8 mouse cellular contexts compared by ENCODE assay signal in the genomic region with DNA sequence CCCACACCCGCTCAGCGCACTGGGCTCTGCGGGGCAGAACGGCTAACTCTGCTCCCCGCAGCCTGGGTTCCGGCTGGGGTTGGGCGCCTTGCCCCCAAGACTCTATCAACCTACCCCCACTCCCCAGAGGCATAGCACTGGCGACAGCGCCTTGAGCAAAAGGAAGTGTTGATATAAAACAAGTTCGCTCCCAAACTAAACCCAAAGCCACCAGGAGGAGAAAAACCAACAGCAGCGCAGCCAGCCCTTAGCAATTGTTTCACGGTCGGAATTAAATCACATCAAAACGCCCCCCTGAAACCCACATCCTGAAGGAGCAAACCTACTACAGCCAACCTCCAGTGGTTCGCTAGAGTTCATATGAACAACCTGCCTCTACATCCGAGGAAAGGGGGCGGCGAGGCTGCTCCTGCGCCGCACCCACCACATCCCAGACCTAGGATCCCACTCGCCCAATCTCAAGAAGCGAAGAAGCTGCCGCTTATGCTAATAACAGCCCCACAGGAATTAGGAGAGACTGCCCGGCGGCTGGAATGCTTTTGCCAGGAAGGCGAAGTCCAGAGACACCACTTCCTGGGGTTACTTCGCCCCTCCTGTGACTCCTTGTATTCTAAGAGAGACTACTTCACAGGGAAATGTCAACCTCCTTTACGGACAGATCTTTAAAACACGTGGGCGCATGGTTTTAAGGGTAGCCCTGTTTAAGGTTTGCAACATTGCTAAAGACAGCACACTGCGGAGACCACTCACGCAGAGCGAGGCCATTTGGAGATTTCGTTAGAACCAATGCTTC. TPM values are rescaled to one million over a fixed set of nuclear protein-coding genes. Genes with fewer than 3 reads are reported as not detected.
DNase-seq lines count a peak whose midpoint lies in the region; ATAC-seq lines count a peak whose summit lies in the region.

No protein-coding gene starts in this region.

- peak; percentile 45 for DNase-seq in CD4-positive, CD25-positive, alpha-beta regulatory T cell, adult 2 months (ENCODE audit: low read depth, low spot score)
- peak; percentile 20 for DNase-seq in right cerebral cortex, postnatal 4 days
- DNase-seq in right cerebral cortex, adult 18-20 months = no peak
- DNase-seq in limb, embryonic 10.5 days (ENCODE audit: low spot score) = peak; percentile 69
- DNase-seq in thymus, postnatal 14 days = peak; percentile 53
- no peak for DNase-seq in cerebellum, adult 9-10 months
- no peak for DNase-seq in spleen, adult 12 weeks (ENCODE audit: low spot score)

- no peaks in the 10 kb centered on the region for H3K9me3 ChIP-seq in limb, embryonic 10.5 days (replicated peaks)

- H3K4me1 ChIP-seq in limb, embryonic 10.5 days = peaks cover 64% of the 10 kb centered on the region

- H3K27me3 ChIP-seq in limb, embryonic 10.5 days (ENCODE audit: low read depth, poor library complexity, severe bottlenecking) = peaks cover 34% of the 10 kb centered on the region

- H3K4me3 ChIP-seq in limb, embryonic 10.5 days = peak overlapping the region; percentile 53

- H3K27ac ChIP-seq in limb, embryonic 10.5 days = peak overlapping the region; percentile 88

- WGBS in limb, embryonic 10.5 days = under 1% methylated on average over 34 of the region's 34 CpGs

- ATAC-seq in CD4-positive, CD25-positive, alpha-beta regulatory T cell, adult 4 months = no peak

- H3K36me3 ChIP-seq in limb, embryonic 10.5 days = no peaks in the 10 kb centered on the region

RNA-seq across cellular contexts. Expression of a gene that starts 2.8 kb away (rescaled TPM):
- polyA plus RNA-seq in CD4-positive, CD25-positive, alpha-beta regulatory T cell, adult 4 months (2017; shearing (Covaris generic)) = 100 to 1,000 TPM; 208 to 272 TPM
- polyA plus RNA-seq in limb, embryonic 10.5 days (2016; fragmentation: Nextera tagmentation; extraction: Ambion mirVana) = 60.1 and 76.1 TPM in 2 replicates

Comparison
In these comparisons a context has a peak if more than half of its experiments do, and no peak if none do; other contexts are left out.
1. DNase-seq: peak in CD4-positive, CD25-positive, alpha-beta regulatory T cell, adult 2 months (single experiment), right cerebral cortex, postnatal 4 days (single experiment), limb, embryonic 10.5 days (single experiment) and thymus, postnatal 14 days (single experiment); none in right cerebral cortex, adult 18-20 months (single experiment), cerebellum, adult 9-10 months (single experiment) and spleen, adult 12 weeks (single experiment).